Mouse (Mus musculus): Measurements from ENCODE around the gene Smim1. TPM values are rescaled to one million over a fixed set of nuclear protein-coding genes. Genes with fewer than 3 reads are reported as not detected.

The Smim1 gene
- polyA plus RNA-seq, 1 experiment from 2014 or later = 93.6 TPM

- H3K9me3 ChIP-seq (ENCODE audit: low read length) = no peaks in the 10 kb centered on the region
- no peak overlapping the region for H3K4me2 ChIP-seq (ENCODE audit: low read depth, low read length)
- DNase-seq = no peak
- ATAC-seq = no peak
- no peaks in the 10 kb centered on the region for H3K27me3 ChIP-seq (ENCODE audit: insufficient read depth, low read length)
- 33% methylated on average over 2 of the region's 2 CpGs for WGBS (ENCODE audit: insufficient replicate concordance)
- H3K4me1 ChIP-seq (ENCODE audit: insufficient read depth) = no peaks in the 10 kb centered on the region
- H3K4me3 ChIP-seq (ENCODE audit: low read depth, low read length) = no peak overlapping the region
- H3K27ac ChIP-seq (ENCODE audit: low read depth) = no peak overlapping the region
- no peak overlapping the region for H3K9ac ChIP-seq (replicated peaks)
- no peak for TF ChIP-seq CTCF (IDR thresholded peaks at IDR 0.05; ENCODE audit: low read depth)
- TF ChIP-seq EP300 (IDR thresholded peaks at IDR 0.05; ENCODE audit: low read depth) = no peak
- no peaks in the 10 kb centered on the region for H3K36me3 ChIP-seq (replicated peaks; ENCODE audit: insufficient read depth, low read length)
Measured at GRCm38 (mm10) chr4:154056661-154057060, 30.6 kb upstream of the Smim1 start.

- no peaks in the 10 kb centered on the region for H3K4me1 ChIP-seq (ENCODE audit: insufficient read depth)
- no peak overlapping the region for H3K9ac ChIP-seq (replicated peaks)
- no peak overlapping the region for H3K27ac ChIP-seq (ENCODE audit: low read depth)
- WGBS (ENCODE audit: insufficient replicate concordance) = 67% methylated on average over 2 of the region's 2 CpGs
- ATAC-seq (no peak), DNase-seq (no peak)
- H3K4me2 ChIP-seq (ENCODE audit: low read depth, low read length) = no peak overlapping the region
- H3K36me3 ChIP-seq (replicated peaks; ENCODE audit: insufficient read depth, low read length) = no peaks in the 10 kb centered on the region
- H3K9me3 ChIP-seq (ENCODE audit: low read length) = no peaks in the 10 kb centered on the region
- no peak overlapping the region for H3K4me3 ChIP-seq (ENCODE audit: low read depth, low read length)
- H3K27me3 ChIP-seq (ENCODE audit: insufficient read depth, low read length) = no peaks in the 10 kb centered on the region
- TF ChIP-seq EP300 (IDR thresholded peaks at IDR 0.05; ENCODE audit: low read depth) (no peak), CTCF (IDR thresholded peaks at IDR 0.05; ENCODE audit: low read depth) (no peak)
Measured at GRCm38 (mm10) chr4:154056046-154056445, 30.0 kb upstream of the Smim1 start.

- no peak for ATAC-seq
- Histone ChIP-seq H3K27ac (ENCODE audit: low read depth) (no peak overlapping the region), H3K4me3 (ENCODE audit: low read depth, low read length) (no peak overlapping the region), H3K4me2 (ENCODE audit: low read depth, low read length) (no peak overlapping the region), H3K4me1 (ENCODE audit: insufficient read depth) (no peaks in the 10 kb centered on the region), H3K9ac (replicated peaks) (no peak overlapping the region), H3K27me3 (ENCODE audit: insufficient read depth, low read length) (no peaks in the 10 kb centered on the region), H3K9me3 (ENCODE audit: low read length) (no peaks in the 10 kb centered on the region), H3K36me3 (replicated peaks; ENCODE audit: insufficient read depth, low read length) (no peaks in the 10 kb centered on the region)
- no peak for DNase-seq
- WGBS (ENCODE audit: insufficient replicate concordance) = 79% methylated on average over 7 of the region's 7 CpGs
- TF ChIP-seq CTCF (IDR thresholded peaks at IDR 0.05; ENCODE audit: low read depth) = no peak
- no peak for TF ChIP-seq EP300 (IDR thresholded peaks at IDR 0.05; ENCODE audit: low read depth)
Measured at GRCm38 (mm10) chr4:154055482-154055881, 29.5 kb upstream of the Smim1 start.

GRCm38 (mm10) chr4:154053065-154053464 lies 27.0 kb upstream of the Smim1 start:
- 52% methylated on average over 4 of the region's 4 CpGs for WGBS (ENCODE audit: insufficient replicate concordance)
- DNase-seq = no peak
- Histone ChIP-seq H3K36me3 (replicated peaks; ENCODE audit: insufficient read depth, low read length) (no peaks in the 10 kb centered on the region), H3K27ac (ENCODE audit: low read depth) (no peak overlapping the region), H3K27me3 (ENCODE audit: insufficient read depth, low read length) (no peaks in the 10 kb centered on the region), H3K9me3 (ENCODE audit: low read length) (no peaks in the 10 kb centered on the region), H3K4me2 (ENCODE audit: low read depth, low read length) (no peak overlapping the region), H3K4me3 (ENCODE audit: low read depth, low read length) (no peak overlapping the region), H3K4me1 (ENCODE audit: insufficient read depth) (no peaks in the 10 kb centered on the region), H3K9ac (replicated peaks) (no peak overlapping the region)
- no peak for ATAC-seq
- TF ChIP-seq CTCF (IDR thresholded peaks at IDR 0.05; ENCODE audit: low read depth) (peak; percentile 42), EP300 (IDR thresholded peaks at IDR 0.05; ENCODE audit: low read depth) (no peak)

- H3K4me2 ChIP-seq (ENCODE audit: low read depth, low read length) = no peak overlapping the region
- no peak for TF ChIP-seq CTCF (IDR thresholded peaks at IDR 0.05; ENCODE audit: low read depth)
- TF ChIP-seq EP300 (IDR thresholded peaks at IDR 0.05; ENCODE audit: low read depth) = no peak
- H3K27me3 ChIP-seq (ENCODE audit: insufficient read depth, low read length) = no peaks in the 10 kb centered on the region
- no peaks in the 10 kb centered on the region for H3K4me1 ChIP-seq (ENCODE audit: insufficient read depth)
- no peak for DNase-seq
- no peak overlapping the region for H3K27ac ChIP-seq (ENCODE audit: low read depth)
- ATAC-seq = no peak
- H3K4me3 ChIP-seq (ENCODE audit: low read depth, low read length) = no peak overlapping the region
- WGBS (ENCODE audit: insufficient replicate concordance) = 78% methylated on average over 3 of the region's 3 CpGs
- no peaks in the 10 kb centered on the region for H3K9me3 ChIP-seq (ENCODE audit: low read length)
- H3K9ac ChIP-seq (replicated peaks) = no peak overlapping the region
- no peaks in the 10 kb centered on the region for H3K36me3 ChIP-seq (replicated peaks; ENCODE audit: insufficient read depth, low read length)
Measured at GRCm38 (mm10) chr4:154051401-154051800, 25.4 kb upstream of the Smim1 start.

GRCm38 (mm10) chr4:154045837-154046236 lies 19.8 kb upstream of the Smim1 start:
- H3K9ac ChIP-seq (replicated peaks) = no peak overlapping the region
- no peaks in the 10 kb centered on the region for H3K36me3 ChIP-seq (replicated peaks; ENCODE audit: insufficient read depth, low read length)
- no peak for ATAC-seq
- H3K4me1 ChIP-seq (ENCODE audit: insufficient read depth) = no peaks in the 10 kb centered on the region
- DNase-seq = no peak
- no peak overlapping the region for H3K4me2 ChIP-seq (ENCODE audit: low read depth, low read length)
- H3K27me3 ChIP-seq (ENCODE audit: insufficient read depth, low read length) = no peaks in the 10 kb centered on the region
- no peak overlapping the region for H3K27ac ChIP-seq (ENCODE audit: low read depth)
- H3K9me3 ChIP-seq (ENCODE audit: low read length) = no peaks in the 10 kb centered on the region
- 65% methylated on average over 5 of the region's 5 CpGs for WGBS (ENCODE audit: insufficient replicate concordance)
- H3K4me3 ChIP-seq (ENCODE audit: low read depth, low read length) = no peak overlapping the region
- TF ChIP-seq CTCF (IDR thresholded peaks at IDR 0.05; ENCODE audit: low read depth) = peak; percentile 39
- TF ChIP-seq EP300 (IDR thresholded peaks at IDR 0.05; ENCODE audit: low read depth) = no peak

GRCm38 (mm10) chr4:154042577-154042976 lies 16.5 kb upstream of the Smim1 start, which contains the start of gene Ccdc27:
Gene Ccdc27 (minus strand): TSS chr4:154042677.
- no peaks in the 10 kb centered on the region for H3K27me3 ChIP-seq (ENCODE audit: insufficient read depth, low read length)
- ATAC-seq (no peak), DNase-seq (no peak)
- H3K4me3 ChIP-seq (ENCODE audit: low read depth, low read length) = no peak within 1 kb of the TSS
- no peak for TF ChIP-seq CTCF (IDR thresholded peaks at IDR 0.05; ENCODE audit: low read depth)
- no peak for TF ChIP-seq EP300 (IDR thresholded peaks at IDR 0.05; ENCODE audit: low read depth)
- WGBS (ENCODE audit: insufficient replicate concordance) = 73% methylated on average over 9 of the region's 9 CpGs
- H3K9ac ChIP-seq (replicated peaks) = no peak within 1 kb of the TSS
- H3K27ac ChIP-seq (ENCODE audit: low read depth) = no peak within 1 kb of the TSS
- H3K9me3 ChIP-seq (ENCODE audit: low read length) = no peaks in the 10 kb centered on the region
- H3K4me2 ChIP-seq (ENCODE audit: low read depth, low read length) = no peak within 1 kb of the TSS
- H3K36me3 ChIP-seq (replicated peaks; ENCODE audit: insufficient read depth, low read length) = no peaks in the 10 kb centered on the region
- no peaks in the 10 kb centered on the region for H3K4me1 ChIP-seq (ENCODE audit: insufficient read depth)
